Mouse (Mus musculus) heart, embryonic 16.5 days (tissue): ENCODE measurements around the gene Metrnl. TPM values are rescaled to one million over a fixed set of nuclear protein-coding genes. Genes with fewer than 3 reads are reported as not detected.

Source experiments
- ATAC-seq: fragments of 200-750 bp; cut with Nextera tagmentation; replicated peaks from 2 replicates; pipeline ENCODE4 v1.8.0; 2017; ENCODE audit warnings: moderate number of reproducible peaks; ENCODE audit not compliant: insufficient read depth, low FRiP score; ENCODE audit errors: extremely low read depth
- H3K27ac ChIP-seq: fragments of 300-500 bp; sonication (generic); 2 replicates; pipeline ENCODE4 v1.5.1; 2014; ENCODE audit warnings: mild to moderate bottlenecking, low read length, control low read depth, moderate library complexity
- H3K27me3 ChIP-seq: fragments of 300-500 bp; sonication (generic); 2 replicates; pipeline ENCODE4 v1.6.1; 2014; ENCODE audit warnings: low read length, mixed read lengths; ENCODE audit not compliant: control insufficient read depth, insufficient read depth
- H3K36me3 ChIP-seq: fragments of 300-500 bp; sonication (generic); 2 replicates; pipeline ENCODE4 v1.6.1; 2014; ENCODE audit not compliant: control insufficient read depth, insufficient read depth
- H3K4me1 ChIP-seq: fragments of 300-500 bp; sonication (generic); 2 replicates; pipeline ENCODE4 v1.6.1; 2014; ENCODE audit warnings: low read length, mixed read lengths; ENCODE audit not compliant: control insufficient read depth, insufficient read depth
- H3K4me2 ChIP-seq: fragments of 300-500 bp; sonication (generic); 2 replicates; pipeline ENCODE4 v1.6.1; 2014; ENCODE audit warnings: low read depth, mild to moderate bottlenecking, control low read depth, low read length
- H3K4me3 ChIP-seq: fragments of 300-500 bp; sonication (generic); 2 replicates; pipeline ENCODE4 v1.5.1; 2014; ENCODE audit warnings: mild to moderate bottlenecking, control low read depth, low read length
- H3K9ac ChIP-seq: fragments of 300-500 bp; sonication (generic); 2 replicates; pipeline ENCODE4 v1.6.1; 2014; ENCODE audit warnings: low read length, control low read depth
- H3K9me3 ChIP-seq: fragments of 300-500 bp; sonication (generic); replicated peaks from 2 replicates; pipeline ENCODE4 v1.6.1; 2016; ENCODE audit warnings: low read length; ENCODE audit not compliant: control insufficient read depth
- WGBS: fragments of 180-500 bp; shearing (Covaris S2); extraction: QIAGEN DNeasy Blood & Tissue Kit; methylation state at CpG from one replicate; pipeline ENCODE4 v1.1.7; 2014; 5-methylcytosine and 5-hydroxymethylcytosine counted together
- polyA plus RNA-seq: library from polyadenylated mRNA; unstranded; fragments of >200 nt; fragmentation: Nextera tagmentation; extraction: Ambion mirVana; gene quantifications from 2 replicates; pipeline ENCODE4 v1.2.1, GENCODE M21; 2015

Gene Metrnl
- polyA plus RNA-seq, 1 experiment from 2014 or later = 27.5 TPM

DNA sequence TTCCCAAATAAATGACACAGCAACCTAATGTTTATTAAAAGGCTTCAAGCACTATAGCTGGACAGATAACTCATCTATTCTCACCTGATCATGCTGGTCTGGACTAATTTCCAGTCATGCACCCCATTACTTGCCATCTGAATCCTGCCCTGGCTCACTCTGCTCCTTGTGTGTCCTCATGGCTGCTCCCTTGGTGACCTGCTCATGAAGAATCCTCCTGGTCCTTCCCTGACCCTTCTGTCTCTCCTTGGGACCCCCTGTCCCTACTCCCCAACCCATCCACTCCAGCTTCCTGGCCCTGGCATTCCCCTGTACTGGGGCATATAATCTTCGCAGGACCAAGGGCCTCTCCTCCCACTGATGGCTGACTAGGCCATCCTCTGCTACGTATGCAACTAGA lies 24.5 kb upstream of the Metrnl start:
- peaks cover 8% of the 10 kb centered on the region for H3K4me1 ChIP-seq
- H3K9ac ChIP-seq = no peak overlapping the region
- no peak overlapping the region for H3K4me2 ChIP-seq
- H3K4me3 ChIP-seq = no peak overlapping the region
- 78% methylated on average over 2 of the region's 2 CpGs for WGBS
- no peak overlapping the region for H3K27ac ChIP-seq
- no peaks in the 10 kb centered on the region for H3K27me3 ChIP-seq
- ATAC-seq = no peak
- no peaks in the 10 kb centered on the region for H3K36me3 ChIP-seq
- peaks cover 5% of the 10 kb centered on the region; the same call in 1 of the 2 replicates for H3K9me3 ChIP-seq

DNA sequence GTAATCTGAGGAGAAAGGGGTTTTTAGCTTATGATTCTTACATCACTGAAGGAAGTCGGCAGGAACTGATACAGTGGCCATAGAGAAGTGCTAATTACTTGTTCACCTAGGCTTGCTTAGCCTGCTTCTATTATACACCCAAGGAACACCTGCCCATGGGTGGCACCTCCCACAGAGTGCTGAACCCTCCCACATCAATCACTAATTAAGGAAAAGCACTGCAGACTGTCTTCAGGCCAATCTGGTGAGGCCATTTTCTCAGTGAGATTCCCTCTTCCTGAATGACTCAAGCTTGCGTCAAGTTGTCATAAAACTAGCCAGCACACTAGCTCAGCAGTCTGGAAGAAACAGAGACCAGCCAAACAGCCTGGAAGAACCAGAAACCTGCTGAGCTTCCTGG lies 21.8 kb upstream of the Metrnl start:
- no peaks in the 10 kb centered on the region for H3K36me3 ChIP-seq
- no peak overlapping the region for H3K4me3 ChIP-seq
- no peak overlapping the region for H3K27ac ChIP-seq
- no peak overlapping the region for H3K9ac ChIP-seq
- WGBS = 80% methylated on average over 2 of the region's 2 CpGs
- H3K4me2 ChIP-seq = no peak overlapping the region
- no peak for ATAC-seq
- no peaks in the 10 kb centered on the region for H3K4me1 ChIP-seq
- H3K27me3 ChIP-seq = no peaks in the 10 kb centered on the region
- H3K9me3 ChIP-seq = peaks cover 5% of the 10 kb centered on the region; the same call in 1 of the 2 replicates

DNA sequence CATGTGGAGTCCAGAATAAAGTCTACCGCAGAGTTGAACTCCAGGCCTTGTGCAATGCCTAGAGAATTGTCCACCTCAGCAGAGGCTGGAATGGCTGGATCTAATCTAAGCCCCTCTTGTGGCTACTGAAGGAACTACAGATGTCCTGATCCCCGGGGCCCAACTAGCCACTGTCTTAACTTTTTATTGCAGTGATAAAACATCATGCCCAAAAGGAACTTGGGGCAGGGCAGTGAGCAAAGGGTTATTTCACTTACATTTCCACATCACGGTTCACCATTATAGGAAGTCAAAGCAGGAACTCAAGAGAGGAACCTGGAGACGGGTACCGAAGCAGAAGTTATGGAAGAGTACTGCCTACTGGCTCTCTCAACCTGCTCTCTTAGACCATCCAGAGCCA lies 20.6 kb upstream of the Metrnl start:
- no peaks in the 10 kb centered on the region for H3K36me3 ChIP-seq
- H3K4me3 ChIP-seq = no peak overlapping the region
- no peak overlapping the region for H3K27ac ChIP-seq
- H3K4me1 ChIP-seq = no peaks in the 10 kb centered on the region
- H3K9me3 ChIP-seq = peaks cover 5% of the 10 kb centered on the region; the same call in 1 of the 2 replicates
- H3K4me2 ChIP-seq = no peak overlapping the region
- ATAC-seq = no peak
- no peak overlapping the region for H3K9ac ChIP-seq
- WGBS = 64% methylated on average over 5 of the region's 5 CpGs
- H3K27me3 ChIP-seq = no peaks in the 10 kb centered on the region

DNA sequence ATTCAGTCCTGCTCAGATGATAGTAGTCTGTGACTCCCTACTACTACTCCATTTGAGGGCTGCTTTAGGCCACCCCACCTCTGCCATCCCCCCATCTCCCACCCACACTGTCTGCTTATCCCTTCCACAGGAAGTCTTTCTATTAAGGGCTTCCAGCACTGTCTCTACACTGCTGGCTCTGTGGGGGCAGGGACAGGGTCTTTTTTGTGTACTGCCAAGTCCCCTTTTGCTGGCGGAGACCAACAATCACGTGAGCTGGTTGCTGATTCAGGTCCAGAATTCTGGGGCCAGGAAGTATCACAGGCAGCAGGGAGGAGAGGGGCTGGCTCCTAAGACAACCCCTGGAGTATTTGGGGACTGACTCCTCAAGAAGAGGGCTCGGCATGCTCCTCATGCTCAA lies 18.1 kb upstream of the Metrnl start:
- no peaks in the 10 kb centered on the region for H3K27me3 ChIP-seq
- no peaks in the 10 kb centered on the region for H3K9me3 ChIP-seq
- H3K27ac ChIP-seq = no peak overlapping the region
- no peak overlapping the region for H3K9ac ChIP-seq
- no peak overlapping the region for H3K4me2 ChIP-seq
- no peak overlapping the region for H3K4me3 ChIP-seq
- ATAC-seq = no peak
- WGBS = 46% methylated on average over 3 of the region's 3 CpGs
- H3K4me1 ChIP-seq = 0 out of 2 replicates have a peak, but pooled peaks cover 4% of the 10 kb centered on the region
- H3K36me3 ChIP-seq = no peaks in the 10 kb centered on the region

- WGBS = 50% methylated on average over 6 of the region's 6 CpGs
- H3K4me1 ChIP-seq = 0 out of 2 replicates have a peak, but pooled peaks cover 4% of the 10 kb centered on the region
- H3K4me2 ChIP-seq = no peak overlapping the region
- H3K9me3 ChIP-seq = no peaks in the 10 kb centered on the region
- no peak overlapping the region for H3K27ac ChIP-seq
- no peak overlapping the region for H3K9ac ChIP-seq
- H3K27me3 ChIP-seq = no peaks in the 10 kb centered on the region
- no peak; the same call in 1 of the 2 replicates for ATAC-seq
- H3K36me3 ChIP-seq = no peaks in the 10 kb centered on the region
- H3K4me3 ChIP-seq = no peak overlapping the region
These were observed 15.8 kb upstream of the Metrnl start for GRCm38 (mm10) chr11:121685491-121686001.

DNA sequence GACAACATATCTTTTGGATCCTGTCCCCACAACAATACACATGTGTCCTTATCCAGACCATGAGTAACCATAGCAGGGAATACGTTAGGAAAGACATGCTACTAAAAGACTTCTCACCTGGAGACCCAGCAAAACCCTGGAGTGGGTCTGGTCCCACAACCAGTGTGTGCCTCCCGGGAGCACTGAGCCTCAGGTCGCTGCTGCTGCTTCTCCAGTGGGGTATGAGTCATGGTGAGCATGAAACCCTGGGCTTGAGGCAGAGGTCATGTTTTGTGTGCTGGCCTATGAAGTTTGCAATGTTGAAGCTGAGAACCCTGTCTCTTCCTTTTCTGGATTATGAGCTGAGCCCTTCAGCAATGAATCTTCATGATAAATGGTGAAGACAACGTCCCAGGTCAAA lies 15.3 kb upstream of the Metrnl start:
- Histone ChIP-seq H3K27ac (peak overlapping the region; percentile 20; the same call in 1 of the 2 replicates), H3K36me3 (no peaks in the 10 kb centered on the region), H3K4me1 (0 out of 2 replicates have a peak, but pooled peaks cover 4% of the 10 kb centered on the region), H3K4me3 (no peak overlapping the region), H3K9me3 (no peaks in the 10 kb centered on the region), H3K9ac (no peak overlapping the region), H3K27me3 (no peaks in the 10 kb centered on the region), H3K4me2 (no peak overlapping the region)
- 63% methylated on average over 4 of the region's 4 CpGs for WGBS
- no peak for ATAC-seq

DNA sequence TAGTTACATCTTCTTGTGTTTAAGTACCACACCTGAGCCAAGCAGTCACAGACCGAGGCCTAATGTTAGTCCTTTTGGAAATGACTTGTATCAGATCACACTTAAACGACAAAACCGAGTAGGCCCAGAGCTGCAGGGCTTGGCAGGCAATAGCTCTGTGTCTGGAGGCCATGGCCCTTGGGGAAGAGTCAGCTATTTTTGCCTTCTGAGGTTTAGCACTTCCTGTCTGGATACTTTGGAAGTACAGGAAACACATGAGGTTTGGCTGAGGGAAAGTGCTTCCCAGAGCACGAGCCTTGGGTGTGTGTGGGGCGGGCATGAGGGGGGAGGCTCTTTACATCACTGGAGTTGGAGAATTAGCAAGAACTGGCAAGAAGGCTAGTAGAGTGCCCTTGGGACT lies 14.7 kb upstream of the Metrnl start:
- H3K27me3 ChIP-seq = no peaks in the 10 kb centered on the region
- peak; percentile 55; the same call in 1 of the 2 replicates for ATAC-seq
- no peak overlapping the region for H3K4me2 ChIP-seq
- H3K9ac ChIP-seq = no peak overlapping the region
- peak overlapping the region; percentile 20; the same call in 1 of the 2 replicates for H3K27ac ChIP-seq
- 0 out of 2 replicates have a peak, but pooled peaks cover 4% of the 10 kb centered on the region for H3K4me1 ChIP-seq
- WGBS = 37% methylated on average over 5 of the region's 5 CpGs
- no peak overlapping the region for H3K4me3 ChIP-seq
- H3K9me3 ChIP-seq = no peaks in the 10 kb centered on the region
- H3K36me3 ChIP-seq = no peaks in the 10 kb centered on the region

DNA sequence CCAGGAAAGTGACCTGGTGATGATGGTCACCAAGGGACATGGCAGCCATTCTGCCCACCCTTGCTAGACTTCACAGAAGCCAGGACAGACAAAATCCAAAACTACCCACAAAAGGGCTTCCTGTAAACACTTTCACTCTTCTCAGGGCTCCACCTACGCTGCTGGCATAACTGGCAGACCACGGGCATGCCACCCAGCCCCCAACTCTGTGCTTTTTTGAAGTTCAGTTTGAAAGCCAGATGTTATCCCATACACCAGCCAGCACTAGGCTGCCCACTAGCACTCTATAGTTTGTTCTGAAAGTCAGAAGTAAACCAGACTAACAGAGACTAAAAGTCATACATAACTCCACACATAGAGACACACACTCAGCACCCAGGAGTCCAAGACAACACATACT lies 13.3 kb upstream of the Metrnl start:
- no peaks in the 10 kb centered on the region for H3K36me3 ChIP-seq
- H3K27me3 ChIP-seq = no peaks in the 10 kb centered on the region
- H3K9me3 ChIP-seq = no peaks in the 10 kb centered on the region
- H3K4me2 ChIP-seq = no peak overlapping the region
- H3K9ac ChIP-seq = no peak overlapping the region
- no peak overlapping the region for H3K27ac ChIP-seq
- 74% methylated on average over 2 of the region's 2 CpGs for WGBS
- 0 out of 2 replicates have a peak, but pooled peaks cover 4% of the 10 kb centered on the region for H3K4me1 ChIP-seq
- ATAC-seq = no peak
- no peak overlapping the region for H3K4me3 ChIP-seq

GRCm38 (mm10) chr11:121695304-121696064 lies 5.9 kb upstream of the Metrnl start:
- no peak overlapping the region for H3K9ac ChIP-seq
- H3K4me1 ChIP-seq = no peaks in the 10 kb centered on the region
- H3K27ac ChIP-seq = no peak overlapping the region
- H3K36me3 ChIP-seq = no peaks in the 10 kb centered on the region
- no peaks in the 10 kb centered on the region for H3K9me3 ChIP-seq
- ATAC-seq = no peak
- WGBS = 79% methylated on average over 5 of the region's 5 CpGs
- no peak overlapping the region for H3K4me2 ChIP-seq
- no peak overlapping the region for H3K4me3 ChIP-seq
- H3K27me3 ChIP-seq = no peaks in the 10 kb centered on the region
